Mouse (Mus musculus) neural tube, embryonic 15.5 days (tissue): ENCODE results near the gene Phf7. TPM values are rescaled to one million over a fixed set of nuclear protein-coding genes. Genes with fewer than 3 reads are reported as not detected.

Experiments
- ATAC-seq: fragments of 200-750 bp; cut with Nextera tagmentation; 2 replicates; pipeline ENCODE4 v1.8.0; 2017; ENCODE audit warnings: mild to moderate bottlenecking, moderate TSS enrichment, moderate library complexity; ENCODE audit not compliant: low FRiP score
- H3K27ac ChIP-seq: fragments of 300-500 bp; sonication (generic); replicated peaks from 2 replicates; pipeline ENCODE4 v1.5.1; 2015; ENCODE audit warnings: mild to moderate bottlenecking, inconsistent platforms
- H3K27me3 ChIP-seq: fragments of 300-500 bp; sonication (generic); replicated peaks from 2 replicates; pipeline ENCODE4 v1.6.1; 2015; ENCODE audit warnings: inconsistent platforms
- H3K36me3 ChIP-seq: fragments of 300-500 bp; sonication (generic); 2 replicates; pipeline ENCODE4 v1.6.1; 2015; ENCODE audit warnings: inconsistent platforms
- H3K4me1 ChIP-seq: fragments of 300-500 bp; sonication (generic); 2 replicates; pipeline ENCODE4 v1.6.1; 2015; ENCODE audit warnings: inconsistent platforms
- H3K4me2 ChIP-seq: fragments of 300-500 bp; sonication (generic); 2 replicates; pipeline ENCODE4 v1.6.1; 2015; ENCODE audit warnings: inconsistent platforms, mild to moderate bottlenecking, moderate library complexity
- H3K4me3 ChIP-seq: fragments of 300-500 bp; sonication (generic); replicated peaks from 2 replicates; pipeline ENCODE4 v1.5.1; 2015; ENCODE audit warnings: mild to moderate bottlenecking, inconsistent platforms
- H3K9ac ChIP-seq: fragments of 300-500 bp; sonication (generic); replicated peaks from 2 replicates; pipeline ENCODE4 v1.6.1; 2015; ENCODE audit warnings: mild to moderate bottlenecking, inconsistent platforms
- H3K9me3 ChIP-seq: fragments of 300-500 bp; sonication (generic); replicated peaks from 2 replicates; pipeline ENCODE4 v1.6.1; 2016; ENCODE audit warnings: inconsistent platforms
- WGBS: fragments of 180-500 bp; shearing (Covaris S2); methylation state at CpG from one replicate; pipeline ENCODE4 v1.1.7; 2015; ENCODE audit warnings: mixed read lengths; 5-methylcytosine and 5-hydroxymethylcytosine counted together
- polyA plus RNA-seq: library from polyadenylated mRNA; unstranded; fragments of >200 nt; fragmentation: Nextera tagmentation; extraction: Ambion mirVana; gene quantifications from 2 replicates; pipeline ENCODE4 v1.2.1, GENCODE M21; 2015

The Phf7 gene
- polyA plus RNA-seq, 1 experiment from 2014 or later = 10.4 TPM

GRCm38 (mm10) chr14:31207070-31207830 is 43.9 kb downstream of the Phf7 start:
- peak overlapping the region; percentile 89 for H3K4me2 ChIP-seq
- H3K27ac ChIP-seq = peak overlapping the region; percentile 92
- H3K9me3 ChIP-seq = no peaks in the 10 kb centered on the region
- H3K4me3 ChIP-seq = peak overlapping the region; percentile 75
- 73% methylated on average over 13 of the region's 13 CpGs for WGBS
- peaks cover 21% of the 10 kb centered on the region for H3K36me3 ChIP-seq
- H3K4me1 ChIP-seq = peaks cover 26% of the 10 kb centered on the region
- H3K9ac ChIP-seq = peak overlapping the region; percentile 94
- no peaks in the 10 kb centered on the region for H3K27me3 ChIP-seq
- ATAC-seq = peak; percentile 26

- Histone ChIP-seq H3K27me3 (no peaks in the 10 kb centered on the region), H3K27ac (peak overlapping the region; percentile 92), H3K4me1 (peaks cover 26% of the 10 kb centered on the region), H3K9ac (peak overlapping the region; percentile 94), H3K9me3 (no peaks in the 10 kb centered on the region), H3K4me3 (peak overlapping the region; percentile 75), H3K36me3 (peaks cover 28% of the 10 kb centered on the region), H3K4me2 (peak overlapping the region; percentile 89)
- WGBS = under 1% methylated on average over 48 of the region's 48 CpGs
- ATAC-seq = peak; percentile 83
Observed at GRCm38 (mm10) chr14:31206472-31206981, 44.6 kb downstream of the Phf7 start.

GRCm38 (mm10) chr14:31205562-31206467 is 45.3 kb downstream of the Phf7 start:
- peak; percentile 76 for ATAC-seq
- Histone ChIP-seq H3K4me1 (peaks cover 26% of the 10 kb centered on the region), H3K4me2 (peak overlapping the region; percentile 89), H3K36me3 (peaks cover 34% of the 10 kb centered on the region), H3K9ac (peak overlapping the region; percentile 94), H3K4me3 (peak overlapping the region; percentile 75), H3K27ac (peak overlapping the region; percentile 92), H3K9me3 (no peaks in the 10 kb centered on the region), H3K27me3 (no peaks in the 10 kb centered on the region)
- WGBS = under 1% methylated on average over 39 of the region's 39 CpGs

- Histone ChIP-seq H3K27me3 (no peaks in the 10 kb centered on the region), H3K27ac (peak overlapping the region; percentile 92), H3K9ac (peak overlapping the region; percentile 94), H3K36me3 (peaks cover 40% of the 10 kb centered on the region), H3K4me2 (peak overlapping the region; percentile 89), H3K4me1 (peaks cover 26% of the 10 kb centered on the region), H3K4me3 (peak overlapping the region; percentile 75), H3K9me3 (no peaks in the 10 kb centered on the region)
- WGBS = 19% methylated on average over 8 of the region's 8 CpGs
- ATAC-seq = peak; percentile 9; the same call in 1 of the 2 replicates
Observed at GRCm38 (mm10) chr14:31205244-31205561, 45.9 kb downstream of the Phf7 start.

DNA sequence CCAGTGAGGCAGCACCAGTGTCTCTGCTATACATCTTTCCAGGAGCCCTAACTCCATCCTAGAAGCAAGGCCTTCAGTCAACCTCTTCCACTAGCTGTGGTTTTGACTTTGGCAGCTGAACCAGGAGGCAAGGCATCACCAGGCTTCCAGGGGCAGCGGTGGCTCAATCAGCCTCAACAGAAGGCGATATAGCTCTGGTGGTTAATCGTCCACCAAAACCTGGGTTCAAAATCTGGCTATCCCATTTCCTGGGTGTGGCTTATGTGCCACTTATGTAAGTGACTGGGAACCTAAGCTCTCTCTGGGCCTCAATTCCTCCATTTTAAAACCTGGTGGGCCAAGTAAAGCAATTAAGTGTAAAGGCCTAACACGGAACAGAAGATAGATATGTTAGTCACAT is 46.3 kb downstream of the Phf7 start:
- 69% methylated on average over 4 of the region's 4 CpGs for WGBS

GRCm38 (mm10) chr14:31200038-31200437 is 51.1 kb downstream of the Phf7 start:
- ATAC-seq = no peak
- Histone ChIP-seq H3K9me3 (no peaks in the 10 kb centered on the region), H3K9ac (no peak overlapping the region), H3K4me2 (no peak overlapping the region), H3K4me3 (no peak overlapping the region), H3K27ac (no peak overlapping the region), H3K27me3 (no peaks in the 10 kb centered on the region), H3K4me1 (peaks cover 26% of the 10 kb centered on the region), H3K36me3 (peaks cover 66% of the 10 kb centered on the region)
- 85% methylated on average over 3 of the region's 3 CpGs for WGBS

More for the DNA sequence above, 46.3 kb downstream of the Phf7 start:
- peaks cover 26% of the 10 kb centered on the region for H3K4me1 ChIP-seq
- peaks cover 44% of the 10 kb centered on the region for H3K36me3 ChIP-seq
- no peaks in the 10 kb centered on the region for H3K9me3 ChIP-seq
- ATAC-seq = no peak
- no peaks in the 10 kb centered on the region for H3K27me3 ChIP-seq
- peak overlapping the region; percentile 94 for H3K9ac ChIP-seq
- 0 out of 2 replicates have a peak overlapping the region, but pooled peaks have one; percentile 92 for H3K27ac ChIP-seq
- H3K4me2 ChIP-seq = peak overlapping the region; percentile 89
- H3K4me3 ChIP-seq = peak overlapping the region; percentile 75

- Histone ChIP-seq H3K4me2 (no peak overlapping the region), H3K9me3 (no peaks in the 10 kb centered on the region), H3K4me1 (peaks cover 24% of the 10 kb centered on the region), H3K27ac (no peak overlapping the region), H3K36me3 (peaks cover 69% of the 10 kb centered on the region), H3K27me3 (no peaks in the 10 kb centered on the region), H3K9ac (no peak overlapping the region), H3K4me3 (no peak overlapping the region)
- ATAC-seq = no peak
- 97% methylated on average over 7 of the region's 7 CpGs for WGBS
Observed at GRCm38 (mm10) chr14:31199599-31199998, 51.5 kb downstream of the Phf7 start.

DNA sequence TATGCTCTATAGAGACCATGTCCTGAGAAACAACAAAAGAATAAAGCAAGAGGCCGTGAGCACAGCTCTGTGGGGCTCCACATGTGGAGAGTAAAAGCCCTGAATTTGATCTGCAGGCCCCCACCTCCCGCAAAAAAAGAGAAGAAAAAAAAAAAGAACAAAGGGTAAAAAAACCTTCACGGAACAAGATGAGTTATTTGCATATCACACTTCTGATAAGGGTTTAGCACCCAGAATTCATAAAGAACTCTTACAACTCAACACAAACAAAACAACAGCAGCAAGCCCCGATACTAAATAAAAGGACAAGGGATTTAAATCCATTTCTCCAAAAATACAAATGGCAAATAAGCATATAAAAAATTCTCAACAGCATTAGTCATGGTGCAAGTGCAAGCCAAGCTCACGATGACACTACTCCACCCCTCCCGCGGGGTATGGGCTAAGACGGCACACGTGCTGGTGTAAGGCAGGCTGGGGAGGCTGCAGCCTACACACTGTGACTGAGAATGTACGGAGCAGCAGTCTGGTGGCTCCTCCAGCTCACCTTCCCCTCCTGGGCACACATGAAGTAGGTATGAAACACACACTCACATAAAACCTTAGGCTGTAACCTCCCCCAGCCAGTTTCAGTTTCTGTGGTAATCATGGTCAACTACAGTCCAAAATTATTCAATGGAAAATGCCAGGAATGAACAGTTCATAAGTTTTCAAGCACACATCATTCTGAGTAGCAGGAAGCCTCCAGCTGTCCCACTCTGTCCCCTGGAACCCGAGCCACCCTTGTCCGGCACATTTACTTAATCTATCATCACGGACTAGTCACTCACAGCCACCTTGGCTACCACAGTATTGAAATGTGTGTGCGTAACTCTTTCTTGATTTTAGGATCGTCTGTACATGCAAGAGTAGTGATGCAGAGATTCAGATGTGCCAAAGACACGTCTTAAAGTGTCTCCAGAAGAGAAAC is 53.3 kb downstream of the Phf7 start:
- H3K9ac ChIP-seq = no peak overlapping the region
- H3K4me3 ChIP-seq = no peak overlapping the region
- H3K27me3 ChIP-seq = no peaks in the 10 kb centered on the region
- no peak overlapping the region for H3K4me2 ChIP-seq
- peaks cover 16% of the 10 kb centered on the region for H3K4me1 ChIP-seq
- peaks cover 66% of the 10 kb centered on the region for H3K36me3 ChIP-seq
- 68% methylated on average over 16 of the region's 16 CpGs for WGBS
- ATAC-seq = no peak
- no peak overlapping the region for H3K27ac ChIP-seq
- no peaks in the 10 kb centered on the region for H3K9me3 ChIP-seq

- no peaks in the 10 kb centered on the region for H3K9me3 ChIP-seq
- H3K27ac ChIP-seq = no peak overlapping the region
- H3K36me3 ChIP-seq = peaks cover 67% of the 10 kb centered on the region
- H3K9ac ChIP-seq = no peak overlapping the region
- H3K27me3 ChIP-seq = no peaks in the 10 kb centered on the region
- no peak for ATAC-seq
- H3K4me2 ChIP-seq = no peak overlapping the region
- H3K4me3 ChIP-seq = no peak overlapping the region
- peaks cover 16% of the 10 kb centered on the region for H3K4me1 ChIP-seq
Observed at GRCm38 (mm10) chr14:31195968-31196367, 55.1 kb downstream of the Phf7 start.

DNA sequence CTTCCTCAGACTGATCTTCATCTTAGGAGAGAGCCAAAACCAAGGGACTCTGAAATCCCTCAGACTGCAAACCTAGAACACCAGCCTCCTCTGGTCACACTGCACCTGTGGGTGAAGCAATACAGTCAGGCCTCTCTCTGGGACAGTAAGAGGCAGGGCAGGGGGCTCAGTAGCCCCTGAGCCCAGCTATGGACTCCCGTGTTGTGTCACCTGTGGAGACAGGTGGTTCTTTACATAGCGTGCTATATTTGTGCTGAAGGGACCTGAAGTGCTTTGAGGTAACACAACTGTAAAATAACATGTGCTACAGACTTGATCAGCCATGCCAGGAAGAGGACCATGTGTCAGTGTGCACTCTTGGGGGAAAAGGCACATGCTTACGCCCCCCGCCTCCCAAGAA is 55.6 kb downstream of the Phf7 start:
- Histone ChIP-seq H3K27ac (no peak overlapping the region), H3K4me3 (no peak overlapping the region), H3K27me3 (no peaks in the 10 kb centered on the region), H3K9ac (no peak overlapping the region), H3K36me3 (peaks cover 67% of the 10 kb centered on the region), H3K4me2 (no peak overlapping the region), H3K4me1 (peaks cover 16% of the 10 kb centered on the region), H3K9me3 (no peaks in the 10 kb centered on the region)
- WGBS = 97% methylated on average over 4 of the region's 4 CpGs
- no peak for ATAC-seq
